Mouse (Mus musculus): Measurements from ENCODE around the gene Ift46.

GRCm38 (mm10) chr9:44747341-44747740 is 20.4 kb upstream of the Ift46 start:
- TF ChIP-seq CTCF (IDR thresholded peaks at IDR 0.05; ENCODE audit: low read depth) (no peak), EP300 (IDR thresholded peaks at IDR 0.05; ENCODE audit: low read depth) (no peak)

Data from liver, postnatal 0 days (tissue).